Mouse (Mus musculus) limb, embryonic 15.5 days (tissue): ENCODE measurements around the gene Fitm2. TPM values are rescaled to one million over a fixed set of nuclear protein-coding genes. Genes with fewer than 3 reads are reported as not detected.

Experiments used
- ATAC-seq: fragments of 200-750 bp; cut with Nextera tagmentation; 2 replicates; pipeline ENCODE4 v1.8.0; 2017; ENCODE audit warnings: low read depth, moderate TSS enrichment; ENCODE audit not compliant: insufficient number of reproducible peaks, low FRiP score, low TSS enrichment
- H3K27ac ChIP-seq: fragments of 300-500 bp; sonication (generic); 2 replicates; pipeline ENCODE4 v1.5.1; 2015; ENCODE audit warnings: moderate library complexity, mild to moderate bottlenecking, inconsistent platforms
- H3K27me3 ChIP-seq: fragments of 300-500 bp; sonication (generic); 2 replicates; pipeline ENCODE4 v1.6.1; 2015; ENCODE audit warnings: inconsistent platforms
- H3K36me3 ChIP-seq: fragments of 300-500 bp; sonication (generic); 2 replicates; pipeline ENCODE4 v1.6.1; 2015; ENCODE audit warnings: inconsistent platforms
- H3K4me1 ChIP-seq: fragments of 300-500 bp; sonication (generic); 2 replicates; pipeline ENCODE4 v1.6.1; 2015; ENCODE audit warnings: inconsistent platforms
- H3K4me2 ChIP-seq: fragments of 300-500 bp; sonication (generic); 2 replicates; pipeline ENCODE4 v1.6.1; 2015; ENCODE audit warnings: mild to moderate bottlenecking, inconsistent platforms
- H3K4me3 ChIP-seq: fragments of 300-500 bp; sonication (generic); 2 replicates; pipeline ENCODE4 v1.5.1; 2015; ENCODE audit warnings: mild to moderate bottlenecking, inconsistent platforms
- H3K9ac ChIP-seq: fragments of 300-500 bp; sonication (generic); 2 replicates; pipeline ENCODE4 v1.6.1; 2015; ENCODE audit warnings: inconsistent platforms
- H3K9me3 ChIP-seq: fragments of 300-500 bp; sonication (generic); 2 replicates; pipeline ENCODE4 v1.6.1; 2016; ENCODE audit warnings: inconsistent platforms
- WGBS: fragments of 180-500 bp; shearing (Covaris S2); methylation state at CpG from one replicate; pipeline ENCODE4 v1.1.7; 2015; 5-methylcytosine and 5-hydroxymethylcytosine counted together
- polyA plus RNA-seq: library from polyadenylated mRNA; unstranded; fragments of >200 nt; fragmentation: Nextera tagmentation; extraction: Ambion mirVana; gene quantifications from 2 replicates; pipeline ENCODE4 v1.2.1, GENCODE M21; 2015

Gene Fitm2
- polyA plus RNA-seq, 1 experiment from 2014 or later: 12.5 TPM

GRCm38 (mm10) chr2:163439488-163439887 lies 32.9 kb downstream of the Fitm2 start:
- Histone ChIP-seq H3K9ac (no peak overlapping the region), H3K4me1 (peaks cover 8% of the 10 kb centered on the region), H3K27ac (no peak overlapping the region), H3K4me2 (no peak overlapping the region), H3K4me3 (no peak overlapping the region), H3K27me3 (peaks cover 32% of the 10 kb centered on the region), H3K9me3 (no peaks in the 10 kb centered on the region), H3K36me3 (no peaks in the 10 kb centered on the region)
- 67% methylated on average over 1 of the region's 1 CpGs for WGBS
- no peak for ATAC-seq

GRCm38 (mm10) chr2:163438619-163439451 lies 33.6 kb downstream of the Fitm2 start:
- Histone ChIP-seq H3K4me2 (peak overlapping the region; percentile 27), H3K27me3 (peaks cover 32% of the 10 kb centered on the region), H3K27ac (no peak overlapping the region), H3K36me3 (no peaks in the 10 kb centered on the region), H3K9ac (no peak overlapping the region), H3K4me1 (peaks cover 8% of the 10 kb centered on the region), H3K4me3 (peak overlapping the region; percentile 18), H3K9me3 (no peaks in the 10 kb centered on the region)
- 3% methylated on average over 30 of the region's 30 CpGs for WGBS
- no peak for ATAC-seq

GRCm38 (mm10) chr2:163438246-163438618 lies 34.2 kb downstream of the Fitm2 start, which contains the start of gene Gdap1l1:
Gene Gdap1l1, plus strand, starts transcription at chr2:163438476.
- H3K4me1 ChIP-seq: peaks cover 8% of the 10 kb centered on the region
- H3K27me3 ChIP-seq: peaks cover 32% of the 10 kb centered on the region
- 2% methylated on average over 18 of the region's 18 CpGs for WGBS
- peak within 1 kb of the TSS; percentile 18 for H3K4me3 ChIP-seq
- H3K36me3 ChIP-seq: no peaks in the 10 kb centered on the region
- peak within 1 kb of the TSS; percentile 27 for H3K4me2 ChIP-seq
- H3K27ac ChIP-seq: no peak within 1 kb of the TSS
- H3K9me3 ChIP-seq: no peaks in the 10 kb centered on the region
- H3K9ac ChIP-seq: no peak within 1 kb of the TSS
- ATAC-seq: no peak

GRCm38 (mm10) chr2:163437800-163438199 lies 34.6 kb downstream of the Fitm2 start:
- H3K4me3 ChIP-seq: no peak overlapping the region
- no peak overlapping the region for H3K27ac ChIP-seq
- WGBS: 42% methylated on average over 4 of the region's 4 CpGs
- no peak overlapping the region for H3K9ac ChIP-seq
- H3K9me3 ChIP-seq: no peaks in the 10 kb centered on the region
- no peak for ATAC-seq
- peaks cover 8% of the 10 kb centered on the region for H3K4me1 ChIP-seq
- peaks cover 32% of the 10 kb centered on the region for H3K27me3 ChIP-seq
- H3K4me2 ChIP-seq: no peak overlapping the region
- no peaks in the 10 kb centered on the region for H3K36me3 ChIP-seq

- H3K9ac ChIP-seq: no peak overlapping the region
- WGBS: 14% methylated on average over 4 of the region's 4 CpGs
- no peak overlapping the region for H3K27ac ChIP-seq
Measured at GRCm38 (mm10) chr2:163433971-163434370, 38.5 kb downstream of the Fitm2 start.

GRCm38 (mm10) chr2:163431289-163431688 lies 41.1 kb downstream of the Fitm2 start:
- WGBS: 78% methylated on average over 9 of the region's 9 CpGs
- H3K4me3 ChIP-seq: no peak overlapping the region
- no peaks in the 10 kb centered on the region for H3K4me1 ChIP-seq
- no peak overlapping the region for H3K9ac ChIP-seq
- no peaks in the 10 kb centered on the region for H3K9me3 ChIP-seq
- H3K4me2 ChIP-seq: no peak overlapping the region
- no peaks in the 10 kb centered on the region for H3K36me3 ChIP-seq
- H3K27me3 ChIP-seq: no peaks in the 10 kb centered on the region
- ATAC-seq: no peak
- H3K27ac ChIP-seq: no peak overlapping the region

More at GRCm38 (mm10) chr2:163433971-163434370, 38.5 kb downstream of the Fitm2 start:
- no peak overlapping the region for H3K4me3 ChIP-seq
- peaks cover 8% of the 10 kb centered on the region for H3K4me1 ChIP-seq
- H3K27me3 ChIP-seq: peaks cover 18% of the 10 kb centered on the region
- H3K9me3 ChIP-seq: no peaks in the 10 kb centered on the region
- H3K36me3 ChIP-seq: no peaks in the 10 kb centered on the region
- no peak for ATAC-seq
- H3K4me2 ChIP-seq: no peak overlapping the region

GRCm38 (mm10) chr2:163428346-163429011 lies 44.0 kb downstream of the Fitm2 start:
- ATAC-seq: no peak
- no peak overlapping the region for H3K9ac ChIP-seq
- H3K9me3 ChIP-seq: no peaks in the 10 kb centered on the region
- H3K4me2 ChIP-seq: no peak overlapping the region
- no peak overlapping the region for H3K4me3 ChIP-seq
- H3K36me3 ChIP-seq: no peaks in the 10 kb centered on the region
- no peaks in the 10 kb centered on the region for H3K27me3 ChIP-seq
- H3K27ac ChIP-seq: no peak overlapping the region
- 34% methylated on average over 4 of the region's 4 CpGs for WGBS
- H3K4me1 ChIP-seq: no peaks in the 10 kb centered on the region

- ATAC-seq: no peak
Measured at GRCm38 (mm10) chr2:163424597-163424996, 47.8 kb downstream of the Fitm2 start, which contains the start of gene Oser1. Gene Oser1, minus strand, starts transcription at chr2:163424697.

GRCm38 (mm10) chr2:163422895-163423660 lies 49.4 kb downstream of the Fitm2 start:
- no peak overlapping the region for H3K4me2 ChIP-seq
- peaks cover 16% of the 10 kb centered on the region for H3K4me1 ChIP-seq
- no peak overlapping the region for H3K9ac ChIP-seq
- no peak overlapping the region for H3K4me3 ChIP-seq
- WGBS: 77% methylated on average over 9 of the region's 9 CpGs
- ATAC-seq: no peak
- H3K36me3 ChIP-seq: no peaks in the 10 kb centered on the region
- H3K9me3 ChIP-seq: no peaks in the 10 kb centered on the region
- no peak overlapping the region for H3K27ac ChIP-seq
- no peaks in the 10 kb centered on the region for H3K27me3 ChIP-seq

More at GRCm38 (mm10) chr2:163424597-163424996, 47.8 kb downstream of the Fitm2 start, which contains the start of gene Oser1:
- no peaks in the 10 kb centered on the region for H3K36me3 ChIP-seq
- H3K4me2 ChIP-seq: no peak within 1 kb of the TSS
- H3K9me3 ChIP-seq: no peaks in the 10 kb centered on the region
- H3K27ac ChIP-seq: no peak within 1 kb of the TSS
- H3K9ac ChIP-seq: no peak within 1 kb of the TSS
- H3K4me3 ChIP-seq: no peak within 1 kb of the TSS
- peaks cover 11% of the 10 kb centered on the region for H3K4me1 ChIP-seq
- 81% methylated on average over 6 of the region's 6 CpGs for WGBS
- H3K27me3 ChIP-seq: no peaks in the 10 kb centered on the region

- WGBS: 24% methylated on average over 10 of the region's 10 CpGs
Measured at GRCm38 (mm10) chr2:163420366-163420886, 52.0 kb downstream of the Fitm2 start.

GRCm38 (mm10) chr2:163419346-163420045 lies 52.9 kb downstream of the Fitm2 start:
- H3K27me3 ChIP-seq: no peaks in the 10 kb centered on the region
- H3K4me1 ChIP-seq: peaks cover 20% of the 10 kb centered on the region
- peaks cover 6% of the 10 kb centered on the region; the same call in 1 of the 2 replicates for H3K36me3 ChIP-seq
- peak overlapping the region; percentile 88 for H3K27ac ChIP-seq
- ATAC-seq: peak; percentile 100
- peak overlapping the region; percentile 96 for H3K4me3 ChIP-seq
- H3K9me3 ChIP-seq: no peaks in the 10 kb centered on the region
- under 1% methylated on average over 70 of the region's 71 CpGs for WGBS
- H3K9ac ChIP-seq: peak overlapping the region; percentile 86
- peak overlapping the region; percentile 67 for H3K4me2 ChIP-seq

More at GRCm38 (mm10) chr2:163420366-163420886, 52.0 kb downstream of the Fitm2 start:
- peak overlapping the region; percentile 60 for H3K9ac ChIP-seq
- H3K9me3 ChIP-seq: no peaks in the 10 kb centered on the region
- no peaks in the 10 kb centered on the region for H3K36me3 ChIP-seq
- peak overlapping the region; percentile 96 for H3K4me3 ChIP-seq
- no peak overlapping the region for H3K27ac ChIP-seq
- peaks cover 20% of the 10 kb centered on the region for H3K4me1 ChIP-seq
- no peak for ATAC-seq
- no peaks in the 10 kb centered on the region for H3K27me3 ChIP-seq
- H3K4me2 ChIP-seq: peak overlapping the region; percentile 66
